Mouse (Mus musculus): Measurements from ENCODE around the gene Rnf145. TPM values are rescaled to one million over a fixed set of nuclear protein-coding genes. Genes with fewer than 3 reads are reported as not detected.

The Rnf145 gene
- polyA plus RNA-seq, 1 experiment from 2014 or later = 126 TPM

DNA sequence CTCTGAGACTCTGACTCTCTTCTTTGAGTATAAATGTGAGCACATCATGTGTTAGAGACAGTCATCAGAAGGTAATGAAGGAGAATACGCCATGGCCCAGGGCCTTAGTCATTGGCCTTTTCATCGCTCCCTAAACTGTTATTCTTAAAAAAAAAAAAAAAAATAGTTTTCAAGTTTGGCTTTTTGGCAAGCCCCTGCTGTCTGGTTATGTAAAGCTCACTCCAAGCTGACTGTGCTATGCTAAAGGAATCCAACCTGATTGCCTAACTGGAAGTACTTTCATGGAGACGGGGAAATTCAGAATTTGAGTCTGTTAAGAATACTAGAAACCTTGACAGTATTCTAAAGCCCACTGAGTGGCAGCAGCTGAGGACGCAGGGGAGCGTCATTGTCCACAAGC lies 22.5 kb downstream of the Rnf145 start:
- H3K4me2 ChIP-seq = no peak overlapping the region
- peaks cover 69% of the 10 kb centered on the region for H3K36me3 ChIP-seq
- ATAC-seq (ENCODE audit: low read depth) = no peak
- no peak overlapping the region for H3K27ac ChIP-seq (replicated peaks)
- H3K4me1 ChIP-seq (replicated peaks) = peaks cover 22% of the 10 kb centered on the region
- no peak overlapping the region for H3K4me3 ChIP-seq
- H3K9me3 ChIP-seq = no peaks in the 10 kb centered on the region
- H3K9ac ChIP-seq = no peak overlapping the region
- 92% methylated on average over 5 of the region's 5 CpGs for WGBS
- H3K27me3 ChIP-seq = no peaks in the 10 kb centered on the region

DNA sequence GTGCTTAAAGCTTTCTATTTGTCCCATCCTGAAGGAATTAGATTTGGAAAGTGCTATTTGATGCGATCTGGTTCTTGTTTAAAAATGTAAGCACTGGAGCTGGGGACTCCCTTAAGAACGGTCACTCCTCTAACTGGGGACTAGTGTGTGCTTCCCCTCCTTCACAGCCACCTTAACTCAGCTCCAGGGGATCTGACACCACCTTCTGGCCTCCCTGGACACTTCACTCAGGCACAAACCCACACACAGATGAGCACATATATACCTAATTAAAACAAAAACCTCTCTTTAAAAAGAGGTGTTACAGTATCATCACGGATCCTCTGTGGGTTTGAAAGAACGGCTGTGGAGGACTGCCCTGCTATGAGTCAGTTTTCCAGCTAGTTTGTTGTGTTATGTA lies 23.0 kb downstream of the Rnf145 start:
- ATAC-seq (ENCODE audit: low read depth) = no peak
- Histone ChIP-seq H3K4me3 (no peak overlapping the region), H3K27me3 (no peaks in the 10 kb centered on the region), H3K4me2 (no peak overlapping the region), H3K9ac (no peak overlapping the region), H3K27ac (replicated peaks) (no peak overlapping the region), H3K4me1 (replicated peaks) (peaks cover 22% of the 10 kb centered on the region), H3K9me3 (no peaks in the 10 kb centered on the region), H3K36me3 (peaks cover 74% of the 10 kb centered on the region)
- 88% methylated on average over 4 of the region's 4 CpGs for WGBS

DNA sequence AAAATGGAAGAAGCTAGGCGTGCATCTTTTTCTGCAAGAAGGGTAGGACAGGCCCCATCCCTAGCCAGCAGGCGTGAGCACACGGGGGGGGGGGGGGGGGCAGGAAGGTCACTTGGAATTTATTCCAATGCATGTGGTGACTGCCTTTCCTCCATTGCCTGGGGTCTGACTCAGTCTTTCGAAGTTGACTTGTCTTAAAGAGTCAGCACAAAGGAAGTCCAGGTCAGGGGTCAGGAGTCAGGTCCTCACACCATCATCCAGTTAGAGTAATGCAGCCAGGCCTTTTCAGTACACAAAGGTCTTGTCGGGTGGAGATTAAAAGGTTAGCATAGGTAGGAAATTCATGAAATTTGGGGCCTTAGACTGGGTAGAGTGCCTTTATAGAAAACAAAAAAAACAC lies 24.8 kb downstream of the Rnf145 start:
- Histone ChIP-seq H3K27ac (replicated peaks) (no peak overlapping the region), H3K36me3 (peaks cover 71% of the 10 kb centered on the region), H3K27me3 (no peaks in the 10 kb centered on the region), H3K4me2 (no peak overlapping the region), H3K4me1 (replicated peaks) (peaks cover 15% of the 10 kb centered on the region), H3K9me3 (no peaks in the 10 kb centered on the region), H3K4me3 (no peak overlapping the region), H3K9ac (no peak overlapping the region)
- no peak for ATAC-seq (ENCODE audit: low read depth)
- WGBS = 73% methylated on average over 4 of the region's 5 CpGs

DNA sequence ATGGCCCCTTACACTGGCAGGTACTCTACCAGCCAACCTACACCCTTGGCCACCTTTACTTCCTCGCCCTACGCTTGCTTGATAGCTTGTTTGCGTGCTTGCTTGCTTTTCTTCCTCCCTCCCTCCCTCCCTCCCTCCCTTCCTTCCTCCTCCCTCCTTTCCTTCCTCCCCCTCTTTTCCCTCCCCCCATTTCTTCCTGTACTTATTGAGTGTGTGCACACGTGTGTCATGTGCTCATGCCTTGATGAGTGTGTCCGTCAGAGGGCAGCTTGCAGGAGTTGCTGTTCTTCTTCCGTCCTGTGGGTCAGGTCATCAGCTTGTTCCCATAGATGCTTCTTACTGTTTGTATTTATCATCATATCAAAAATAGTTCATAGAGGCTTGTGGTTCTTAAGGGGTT lies 25.2 kb downstream of the Rnf145 start:
- ATAC-seq (ENCODE audit: low read depth) = no peak
- Histone ChIP-seq H3K9ac (no peak overlapping the region), H3K4me1 (replicated peaks) (peaks cover 12% of the 10 kb centered on the region), H3K27ac (replicated peaks) (no peak overlapping the region), H3K9me3 (no peaks in the 10 kb centered on the region), H3K4me2 (no peak overlapping the region), H3K27me3 (no peaks in the 10 kb centered on the region), H3K36me3 (peaks cover 71% of the 10 kb centered on the region), H3K4me3 (no peak overlapping the region)
- 80% methylated on average over 6 of the region's 6 CpGs for WGBS

DNA sequence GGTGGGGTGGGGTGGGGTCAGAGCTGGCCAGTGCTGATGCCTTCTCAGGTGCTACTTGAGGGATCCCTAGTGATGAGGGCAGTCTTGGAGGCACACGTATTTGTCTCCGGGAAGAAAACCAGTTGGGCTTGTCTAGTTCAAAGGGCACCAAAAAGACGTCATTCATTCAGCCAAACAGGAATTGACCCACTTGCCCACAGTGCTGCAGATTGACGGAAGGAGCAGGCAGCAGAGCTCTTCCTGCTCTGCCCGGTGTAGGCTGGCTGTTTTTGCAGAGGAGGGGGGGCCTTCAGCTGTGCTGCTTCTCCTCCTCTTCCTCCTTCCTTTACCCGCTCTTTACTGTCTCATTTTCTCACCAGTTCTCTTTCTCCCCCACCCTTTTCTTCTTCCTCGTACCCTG lies 26.4 kb downstream of the Rnf145 start:
- 72% methylated on average over 7 of the region's 7 CpGs for WGBS
- H3K36me3 ChIP-seq = peaks cover 76% of the 10 kb centered on the region

DNA sequence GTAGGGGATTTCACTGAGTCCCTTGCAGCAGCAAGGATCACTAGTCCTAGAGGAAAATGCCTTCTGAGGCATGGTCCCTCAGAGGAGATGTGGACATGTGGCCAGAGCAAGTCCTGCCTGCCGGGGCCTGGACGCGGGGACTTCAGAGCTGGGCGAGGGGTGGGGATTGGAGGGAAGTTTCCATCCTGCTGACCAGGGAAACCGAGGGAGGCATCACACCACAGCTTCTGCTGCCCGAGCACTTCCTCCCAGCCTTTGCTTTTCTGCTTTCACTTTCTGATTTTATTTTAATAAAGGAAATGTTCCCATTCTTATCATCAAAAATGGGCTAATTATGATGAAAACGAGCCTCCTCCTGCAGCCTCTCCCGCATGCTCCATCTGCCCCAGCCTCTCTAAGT lies 27.5 kb downstream of the Rnf145 start:
- no peaks in the 10 kb centered on the region for H3K4me1 ChIP-seq (replicated peaks)
- no peak overlapping the region for H3K9ac ChIP-seq
- H3K27ac ChIP-seq (replicated peaks) = no peak overlapping the region; the same call in 1 of the 2 replicates
- H3K27me3 ChIP-seq = no peaks in the 10 kb centered on the region
- WGBS = 87% methylated on average over 8 of the region's 8 CpGs
- H3K4me3 ChIP-seq = no peak overlapping the region
- no peak overlapping the region for H3K4me2 ChIP-seq
- H3K9me3 ChIP-seq = no peaks in the 10 kb centered on the region
- no peak for ATAC-seq (ENCODE audit: low read depth)
- peaks cover 80% of the 10 kb centered on the region for H3K36me3 ChIP-seq

More for the DNA sequence above, 26.4 kb downstream of the Rnf145 start:
- Histone ChIP-seq H3K4me3 (no peak overlapping the region), H3K27ac (replicated peaks) (no peak overlapping the region), H3K4me1 (replicated peaks) (no peaks in the 10 kb centered on the region; the same call in 1 of the 2 replicates), H3K9ac (no peak overlapping the region), H3K4me2 (no peak overlapping the region), H3K27me3 (no peaks in the 10 kb centered on the region), H3K9me3 (no peaks in the 10 kb centered on the region)
- ATAC-seq (ENCODE audit: low read depth) = no peak

DNA sequence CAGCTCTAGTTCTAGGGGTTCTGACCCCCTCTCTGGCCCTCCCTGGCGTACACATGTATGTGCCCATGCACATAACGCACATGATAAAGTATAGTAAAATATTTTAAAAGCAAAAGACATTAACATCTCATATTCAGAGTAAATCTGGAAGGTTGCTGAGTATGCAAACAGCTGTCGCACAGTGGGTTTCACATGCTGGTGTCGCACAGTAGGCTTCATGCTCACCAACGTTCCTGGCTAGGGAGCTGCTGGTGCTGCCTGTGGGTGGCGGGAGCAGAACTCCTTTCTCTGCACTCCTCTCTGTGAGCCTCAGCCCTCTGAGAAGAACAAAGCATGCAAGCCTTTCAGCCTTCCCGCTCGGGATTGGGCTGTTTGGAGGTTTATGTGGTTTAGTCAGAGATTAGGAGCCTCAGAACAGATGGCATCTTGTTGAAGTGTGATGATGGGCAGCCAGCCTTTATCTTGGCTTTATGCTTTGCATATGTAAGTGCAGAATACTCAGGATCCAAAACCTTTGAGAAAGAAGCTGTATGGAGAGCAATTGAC lies 29.0 kb downstream of the Rnf145 start:
- 87% methylated on average over 8 of the region's 8 CpGs for WGBS

DNA sequence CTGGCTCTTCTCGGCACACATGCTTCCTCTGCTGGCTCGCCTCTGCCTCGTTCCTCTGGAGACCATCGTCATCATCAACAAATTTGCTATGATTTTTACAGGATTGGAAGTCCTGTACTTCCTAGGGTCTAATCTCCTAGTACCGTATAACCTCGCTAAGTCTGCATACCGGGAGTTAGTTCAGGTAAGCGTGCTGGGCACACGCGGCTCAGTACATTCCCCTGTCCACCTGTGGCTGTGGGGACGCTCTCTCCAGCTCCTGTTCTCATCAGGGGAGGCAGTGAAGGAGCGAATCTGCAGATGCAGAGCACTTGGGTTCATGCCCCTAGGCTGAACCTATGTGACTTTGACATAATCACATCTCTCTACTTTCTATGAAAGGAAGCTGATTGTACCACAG lies 30.1 kb downstream of the Rnf145 start:
- Histone ChIP-seq H3K9me3 (no peaks in the 10 kb centered on the region), H3K4me3 (no peak overlapping the region), H3K27ac (replicated peaks) (no peak overlapping the region), H3K9ac (no peak overlapping the region), H3K27me3 (no peaks in the 10 kb centered on the region), H3K4me1 (replicated peaks) (no peaks in the 10 kb centered on the region), H3K36me3 (peaks cover 88% of the 10 kb centered on the region), H3K4me2 (no peak overlapping the region)
- no peak for ATAC-seq (ENCODE audit: low read depth)
- WGBS = 98% methylated on average over 12 of the region's 12 CpGs

More for the DNA sequence above, 29.0 kb downstream of the Rnf145 start:
- no peaks in the 10 kb centered on the region for H3K4me1 ChIP-seq (replicated peaks)
- H3K4me3 ChIP-seq = no peak overlapping the region
- no peak overlapping the region for H3K4me2 ChIP-seq
- H3K27me3 ChIP-seq = no peaks in the 10 kb centered on the region
- H3K27ac ChIP-seq (replicated peaks) = no peak overlapping the region
- peaks cover 82% of the 10 kb centered on the region for H3K36me3 ChIP-seq
- H3K9ac ChIP-seq = no peak overlapping the region
- no peaks in the 10 kb centered on the region for H3K9me3 ChIP-seq
- ATAC-seq (ENCODE audit: low read depth) = no peak

DNA sequence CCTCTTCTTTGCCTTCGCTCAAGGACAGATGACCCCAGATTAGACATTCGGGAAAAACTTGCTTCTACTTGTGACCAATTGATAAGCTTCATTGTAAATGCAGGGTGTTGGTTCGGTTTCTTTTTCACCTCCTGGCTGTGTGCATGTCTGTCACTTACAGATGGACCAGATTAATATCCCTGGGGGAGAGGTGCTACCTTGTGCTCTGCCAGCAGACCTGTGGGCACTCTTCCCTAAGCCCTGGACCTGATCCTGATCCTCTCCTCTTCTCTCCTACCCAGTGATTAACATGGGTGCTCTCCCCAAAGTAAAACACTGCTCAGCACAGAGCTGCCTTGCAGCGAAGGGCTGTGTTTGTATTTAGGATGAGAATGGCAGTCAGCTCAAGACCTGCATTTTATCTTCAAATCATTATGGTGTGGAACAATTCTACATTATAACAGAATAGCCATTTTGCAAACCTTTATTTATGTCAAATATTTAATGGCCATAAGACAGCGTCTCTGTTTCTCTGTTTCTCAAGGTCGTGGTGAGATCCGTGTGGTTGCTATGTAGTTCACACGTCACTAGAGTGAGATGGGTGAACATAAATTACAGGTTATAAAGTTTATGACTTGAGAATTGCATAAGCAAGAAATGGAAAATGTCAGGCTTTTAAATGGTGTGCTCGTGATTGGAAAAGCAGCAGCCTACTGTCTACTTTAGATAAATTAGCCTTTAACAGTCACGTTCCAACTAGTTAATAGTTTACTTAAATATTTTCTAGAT lies 30.9 kb downstream of the Rnf145 start:
- no peak overlapping the region for H3K4me3 ChIP-seq
- H3K9me3 ChIP-seq = no peaks in the 10 kb centered on the region
- peak overlapping the region; percentile 10; the same call in 1 of the 2 replicates for H3K27ac ChIP-seq (replicated peaks)
- ATAC-seq (ENCODE audit: low read depth) = no peak
- H3K9ac ChIP-seq = no peak overlapping the region
- no peak overlapping the region for H3K4me2 ChIP-seq
- 88% methylated on average over 10 of the region's 10 CpGs for WGBS
- H3K4me1 ChIP-seq (replicated peaks) = no peaks in the 10 kb centered on the region
- H3K27me3 ChIP-seq = no peaks in the 10 kb centered on the region
- H3K36me3 ChIP-seq = peaks cover 83% of the 10 kb centered on the region

DNA sequence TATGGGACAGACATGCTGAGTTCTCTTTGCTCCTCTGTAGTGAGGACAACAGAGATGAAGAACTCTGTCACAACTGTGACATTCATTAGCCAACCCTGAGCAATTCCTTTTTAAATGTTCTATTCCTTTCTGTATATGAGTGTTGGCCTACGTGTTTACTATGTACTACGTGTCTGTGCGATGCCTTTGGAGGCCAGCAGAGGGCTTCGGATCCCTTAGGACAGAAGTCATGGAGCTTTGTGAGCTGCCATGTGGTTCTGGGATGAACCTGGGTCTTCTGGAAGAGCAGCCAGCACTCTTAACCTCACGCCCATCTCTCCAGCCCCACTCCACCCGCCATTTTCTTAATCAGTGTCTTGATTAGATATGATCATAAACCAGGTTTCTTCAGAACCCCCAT lies 32.2 kb downstream of the Rnf145 start:
- 94% methylated on average over 6 of the region's 6 CpGs for WGBS
- Histone ChIP-seq H3K9me3 (no peaks in the 10 kb centered on the region), H3K36me3 (peaks cover 79% of the 10 kb centered on the region), H3K4me2 (no peak overlapping the region), H3K27ac (replicated peaks) (no peak overlapping the region), H3K4me3 (no peak overlapping the region), H3K9ac (no peak overlapping the region), H3K27me3 (no peaks in the 10 kb centered on the region), H3K4me1 (replicated peaks) (no peaks in the 10 kb centered on the region)
- no peak for ATAC-seq (ENCODE audit: low read depth)

DNA sequence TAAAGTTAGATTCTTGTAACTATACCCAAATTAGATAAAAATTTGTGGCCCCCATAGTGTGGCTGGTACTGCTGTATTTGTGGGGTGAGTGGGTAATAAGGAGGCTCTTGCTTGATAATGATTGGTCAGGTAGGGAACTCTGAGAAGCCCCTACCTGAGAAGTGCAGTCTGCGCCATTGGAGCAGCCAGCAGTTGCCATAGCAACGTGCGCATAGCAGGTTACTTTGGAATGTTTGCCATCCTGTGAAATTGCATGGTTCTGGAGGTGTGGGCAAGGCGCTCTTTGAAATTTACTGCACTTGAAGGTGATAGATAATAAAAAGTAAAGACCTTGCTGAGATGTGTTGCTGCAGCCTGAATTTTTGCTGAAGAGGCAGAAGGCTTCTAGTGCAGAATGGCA lies 35.6 kb downstream of the Rnf145 start:
- 74% methylated on average over 4 of the region's 4 CpGs for WGBS
- Histone ChIP-seq H3K4me1 (replicated peaks) (no peaks in the 10 kb centered on the region), H3K4me3 (no peak overlapping the region), H3K27me3 (no peaks in the 10 kb centered on the region), H3K9me3 (no peaks in the 10 kb centered on the region), H3K27ac (replicated peaks) (no peak overlapping the region; the same call in 1 of the 2 replicates), H3K36me3 (peaks cover 77% of the 10 kb centered on the region), H3K4me2 (no peak overlapping the region), H3K9ac (no peak overlapping the region)
- ATAC-seq (ENCODE audit: low read depth) = peak; percentile 64; the same call in 1 of the 2 replicates

DNA sequence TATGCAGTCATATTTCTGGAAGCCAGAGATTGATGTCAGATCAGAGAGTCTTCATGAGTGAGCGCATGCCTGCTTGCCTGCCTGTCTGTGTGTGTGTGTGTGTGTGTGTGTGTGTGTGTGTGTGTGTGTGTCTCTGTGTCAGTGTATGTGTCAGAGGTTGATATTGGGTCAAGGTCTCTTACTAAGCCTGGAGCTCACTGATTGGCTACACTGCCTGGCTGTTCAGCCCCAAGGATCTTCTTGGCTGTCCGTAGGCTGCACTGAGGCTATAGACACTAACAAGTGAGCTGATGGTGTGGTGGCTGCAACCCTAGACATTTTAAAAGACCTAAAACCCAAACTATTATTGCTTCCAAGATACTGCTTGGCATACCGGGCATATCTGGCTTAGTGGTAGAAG lies 39.8 kb downstream of the Rnf145 start:
- Histone ChIP-seq H3K4me3 (no peak overlapping the region), H3K27ac (replicated peaks) (no peak overlapping the region), H3K36me3 (peaks cover 78% of the 10 kb centered on the region), H3K9me3 (no peaks in the 10 kb centered on the region), H3K4me2 (no peak overlapping the region), H3K4me1 (replicated peaks) (no peaks in the 10 kb centered on the region), H3K9ac (no peak overlapping the region), H3K27me3 (no peaks in the 10 kb centered on the region)
- ATAC-seq (ENCODE audit: low read depth) = no peak
- 98% methylated on average over 3 of the region's 3 CpGs for WGBS

DNA sequence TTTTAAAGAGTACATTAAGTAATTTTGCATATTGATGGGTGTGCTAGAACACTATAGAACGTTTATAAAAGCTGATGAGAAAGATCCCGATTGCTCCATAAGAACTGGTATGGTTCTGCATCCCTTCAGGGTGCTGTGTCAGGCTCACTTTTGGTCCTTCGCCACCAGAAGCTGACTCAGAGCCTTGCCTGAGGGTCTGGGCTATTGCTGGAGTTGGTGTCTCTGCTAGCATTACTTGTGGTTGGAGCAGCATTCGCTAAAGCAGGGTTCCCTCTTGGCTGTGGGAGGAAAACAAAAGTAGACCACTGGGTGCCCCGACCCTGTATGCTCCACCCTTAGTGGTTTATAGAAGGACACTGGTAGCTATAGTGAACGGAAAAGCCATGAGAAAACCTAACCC lies 40.7 kb downstream of the Rnf145 start:
- ATAC-seq (ENCODE audit: low read depth) = no peak
- Histone ChIP-seq H3K4me2 (no peak overlapping the region), H3K9me3 (no peaks in the 10 kb centered on the region), H3K27ac (replicated peaks) (no peak overlapping the region), H3K27me3 (no peaks in the 10 kb centered on the region), H3K4me3 (no peak overlapping the region), H3K36me3 (peaks cover 84% of the 10 kb centered on the region), H3K4me1 (replicated peaks) (no peaks in the 10 kb centered on the region), H3K9ac (no peak overlapping the region)
- 91% methylated on average over 6 of the region's 6 CpGs for WGBS
